Mouse (Mus musculus): ENCODE measurements around the gene Txlnb.
"Not testable (repeated sequence)": the region's sequence is repeated elsewhere in the genome, so short reads cannot be mapped to it uniquely, and the experiment has no call there.

Gene Txlnb

GRCm38 (mm10) chr10:17815052-17815451 is 19.0 kb downstream of the Txlnb start:
- in situ Hi-C loops (cut with MboI, MseI): loop anchor here in 1 of 2 experiments (10.0 kb wide), 2 partner anchors 360 to 970 kb away; no protein-coding TSS in a partner anchor

GRCm38 (mm10) chr10:17820422-17820821 is 24.4 kb downstream of the Txlnb start:
- in situ Hi-C loops (cut with MboI, MseI): not testable (repeated sequence)

- in situ Hi-C loops (cut with MboI, MseI): no loop called here
These were observed 31.4 kb downstream of the Txlnb start for GRCm38 (mm10) chr10:17827391-17827790.

GRCm38 (mm10) chr10:17829205-17829604 is 33.2 kb downstream of the Txlnb start:
- in situ Hi-C loops (cut with MboI, MseI): no loop called here

- in situ Hi-C loops (cut with MboI, MseI): no loop called here
These were observed 35.0 kb downstream of the Txlnb start for GRCm38 (mm10) chr10:17831041-17831440.

GRCm38 (mm10) chr10:17835031-17835430 is 39.0 kb downstream of the Txlnb start:
- in situ Hi-C loops (cut with MboI, MseI): no loop called here

GRCm38 (mm10) chr10:17836275-17836674 is 40.2 kb downstream of the Txlnb start:
- in situ Hi-C loops (cut with MboI, MseI): no loop called here

- in situ Hi-C loops (cut with MboI, MseI): no loop called here
These were observed 46.0 kb downstream of the Txlnb start for GRCm38 (mm10) chr10:17842030-17842429.

- in situ Hi-C loops (cut with MboI, MseI): loop anchor here in 1 of 2 experiments (5.0 kb wide), 2 partner anchors 53 to 1338 kb away; no protein-coding TSS in a partner anchor
These were observed 48.9 kb downstream of the Txlnb start for GRCm38 (mm10) chr10:17844781-17845537.

GRCm38 (mm10) chr10:17857647-17858261 is 61.7 kb downstream of the Txlnb start:
- in situ Hi-C loops (cut with MboI, MseI): no loop called here

- in situ Hi-C loops (cut with MboI, MseI): loop anchor here in 1 of 2 experiments (5.0 kb wide), 1 partner anchor 124 kb away; no protein-coding TSS in a partner anchor
These were observed 64.9 kb downstream of the Txlnb start for GRCm38 (mm10) chr10:17860701-17861480.

GRCm38 (mm10) chr10:17869822-17870662 is 74.0 kb downstream of the Txlnb start:
- in situ Hi-C loops (cut with MboI, MseI): loop anchor here (5.0 kb wide), 2 partner anchors 83 to 138 kb away; no protein-coding TSS in a partner anchor

- in situ Hi-C loops (cut with MboI, MseI): no loop called here
These were observed 82.2 kb downstream of the Txlnb start for GRCm38 (mm10) chr10:17878002-17878919.

GRCm38 (mm10) chr10:17880038-17880437 is 84.0 kb downstream of the Txlnb start:
- in situ Hi-C loops (cut with MboI, MseI): no loop called here

GRCm38 (mm10) chr10:17880724-17881123 is 84.7 kb downstream of the Txlnb start:
- in situ Hi-C loops (cut with MboI, MseI): no loop called here
